Mouse (Mus musculus): Measurements from ENCODE around the gene Samd4. TPM values are rescaled to one million over a fixed set of nuclear protein-coding genes. Genes with fewer than 3 reads are reported as not detected.

Gene Samd4
- total and polyA plus RNA-seq, 2 experiments, result 1.6 TPM

GRCm38 (mm10) chr14:46979172-46979571 lies 96.5 kb downstream of the Samd4 start:
- Histone ChIP-seq H3K27ac (replicated peaks; ENCODE audit: insufficient read depth, low read depth, low read length) (no peak overlapping the region), H3K9ac (ENCODE audit: low read depth, low read length) (no peak overlapping the region), H3K4me3 (ENCODE audit: insufficient read depth, low read depth, low read length) (no peak overlapping the region), H3K36me3 (ENCODE audit: control insufficient read depth, insufficient read depth, low read length) (no peaks in the 10 kb centered on the region), H3K27me3 (ENCODE audit: control insufficient read depth, insufficient read depth, low read length) (no peaks in the 10 kb centered on the region), H3K4me1 (ENCODE audit: control insufficient read depth, insufficient read depth, low read length) (peaks cover 5% of the 10 kb centered on the region; the same call in 1 of the 2 replicates), H3K79me2 (ENCODE audit: control insufficient read depth, insufficient read depth, low read length) (no peaks in the 10 kb centered on the region)
- no peak for TF ChIP-seq POLR2A (IDR thresholded peaks at IDR 0.05; ENCODE audit: extremely low read depth, insufficient read depth, low read length)
- no peak for TF ChIP-seq CTCF (IDR thresholded peaks at IDR 0.05; ENCODE audit: low read depth, low read length)
- 56% methylated on average over 5 of the region's 5 CpGs for WGBS
- no peak for DNase-seq (ENCODE audit: extremely low read depth, low read depth, low spot score)

GRCm38 (mm10) chr14:46980736-46981438 lies 98.2 kb downstream of the Samd4 start:
- TF ChIP-seq CTCF (IDR thresholded peaks at IDR 0.05; ENCODE audit: low read depth, low read length), result no peak
- TF ChIP-seq POLR2A (IDR thresholded peaks at IDR 0.05; ENCODE audit: extremely low read depth, insufficient read depth, low read length), result no peak
- Histone ChIP-seq H3K4me1 (ENCODE audit: control insufficient read depth, insufficient read depth, low read length) (peaks cover 5% of the 10 kb centered on the region; the same call in 1 of the 2 replicates), H3K36me3 (ENCODE audit: control insufficient read depth, insufficient read depth, low read length) (no peaks in the 10 kb centered on the region), H3K27ac (replicated peaks; ENCODE audit: insufficient read depth, low read depth, low read length) (no peak overlapping the region), H3K27me3 (ENCODE audit: control insufficient read depth, insufficient read depth, low read length) (no peaks in the 10 kb centered on the region), H3K9ac (ENCODE audit: low read depth, low read length) (no peak overlapping the region), H3K79me2 (ENCODE audit: control insufficient read depth, insufficient read depth, low read length) (no peaks in the 10 kb centered on the region), H3K4me3 (ENCODE audit: insufficient read depth, low read depth, low read length) (no peak overlapping the region)
- WGBS, result 56% methylated on average over 17 of the region's 17 CpGs
- DNase-seq (ENCODE audit: extremely low read depth, low read depth, low spot score), result no peak

- TF ChIP-seq POLR2A (IDR thresholded peaks at IDR 0.05; ENCODE audit: extremely low read depth, insufficient read depth, low read length), result no peak
- no peak for TF ChIP-seq CTCF (IDR thresholded peaks at IDR 0.05; ENCODE audit: low read depth, low read length)
- no peak overlapping the region for H3K9ac ChIP-seq (ENCODE audit: low read depth, low read length)
- DNase-seq (ENCODE audit: extremely low read depth, low read depth, low spot score), result no peak
- H3K79me2 ChIP-seq (ENCODE audit: control insufficient read depth, insufficient read depth, low read length), result no peaks in the 10 kb centered on the region
- no peak overlapping the region for H3K27ac ChIP-seq (replicated peaks; ENCODE audit: insufficient read depth, low read depth, low read length)
- WGBS, result 87% methylated on average over 6 of the region's 6 CpGs
- no peaks in the 10 kb centered on the region for H3K27me3 ChIP-seq (ENCODE audit: control insufficient read depth, insufficient read depth, low read length)
- no peaks in the 10 kb centered on the region for H3K36me3 ChIP-seq (ENCODE audit: control insufficient read depth, insufficient read depth, low read length)
- no peak overlapping the region for H3K4me3 ChIP-seq (ENCODE audit: insufficient read depth, low read depth, low read length)
- peaks cover 5% of the 10 kb centered on the region; the same call in 1 of the 2 replicates for H3K4me1 ChIP-seq (ENCODE audit: control insufficient read depth, insufficient read depth, low read length)
Measured at GRCm38 (mm10) chr14:46982106-46982505, 99.5 kb downstream of the Samd4 start.

GRCm38 (mm10) chr14:46984542-46985125 lies 102.0 kb downstream of the Samd4 start:
- no peak overlapping the region for H3K27ac ChIP-seq (replicated peaks; ENCODE audit: insufficient read depth, low read depth, low read length)
- 72% methylated on average over 8 of the region's 8 CpGs for WGBS

GRCm38 (mm10) chr14:46989694-46990093 lies 107.0 kb downstream of the Samd4 start:
- no peak for DNase-seq (ENCODE audit: extremely low read depth, low read depth, low spot score)
- no peaks in the 10 kb centered on the region for H3K4me1 ChIP-seq (ENCODE audit: control insufficient read depth, insufficient read depth, low read length)
- H3K27me3 ChIP-seq (ENCODE audit: control insufficient read depth, insufficient read depth, low read length), result no peaks in the 10 kb centered on the region
- no peak overlapping the region for H3K9ac ChIP-seq (ENCODE audit: low read depth, low read length)
- 86% methylated on average over 4 of the region's 4 CpGs for WGBS
- H3K4me3 ChIP-seq (ENCODE audit: insufficient read depth, low read depth, low read length), result no peak overlapping the region
- TF ChIP-seq POLR2A (IDR thresholded peaks at IDR 0.05; ENCODE audit: extremely low read depth, insufficient read depth, low read length), result no peak
- TF ChIP-seq CTCF (IDR thresholded peaks at IDR 0.05; ENCODE audit: low read depth, low read length), result no peak
- H3K36me3 ChIP-seq (ENCODE audit: control insufficient read depth, insufficient read depth, low read length), result no peaks in the 10 kb centered on the region
- no peak overlapping the region for H3K27ac ChIP-seq (replicated peaks; ENCODE audit: insufficient read depth, low read depth, low read length)
- no peaks in the 10 kb centered on the region for H3K79me2 ChIP-seq (ENCODE audit: control insufficient read depth, insufficient read depth, low read length)

More at GRCm38 (mm10) chr14:46984542-46985125, 102.0 kb downstream of the Samd4 start:
- no peaks in the 10 kb centered on the region for H3K36me3 ChIP-seq (ENCODE audit: control insufficient read depth, insufficient read depth, low read length)
- no peak overlapping the region for H3K4me3 ChIP-seq (ENCODE audit: insufficient read depth, low read depth, low read length)
- no peak overlapping the region for H3K9ac ChIP-seq (ENCODE audit: low read depth, low read length)
- TF ChIP-seq POLR2A (IDR thresholded peaks at IDR 0.05; ENCODE audit: extremely low read depth, insufficient read depth, low read length) (no peak), CTCF (IDR thresholded peaks at IDR 0.05; ENCODE audit: low read depth, low read length) (no peak)
- peak; percentile 55 for DNase-seq (ENCODE audit: extremely low read depth, low read depth, low spot score)
- H3K4me1 ChIP-seq (ENCODE audit: control insufficient read depth, insufficient read depth, low read length), result peaks cover 5% of the 10 kb centered on the region; the same call in 1 of the 2 replicates
- H3K27me3 ChIP-seq (ENCODE audit: control insufficient read depth, insufficient read depth, low read length), result no peaks in the 10 kb centered on the region
- no peaks in the 10 kb centered on the region for H3K79me2 ChIP-seq (ENCODE audit: control insufficient read depth, insufficient read depth, low read length)

GRCm38 (mm10) chr14:46990450-46990849 lies 107.8 kb downstream of the Samd4 start:
- H3K79me2 ChIP-seq (ENCODE audit: control insufficient read depth, insufficient read depth, low read length), result no peaks in the 10 kb centered on the region
- no peak overlapping the region for H3K4me3 ChIP-seq (ENCODE audit: insufficient read depth, low read depth, low read length)
- no peaks in the 10 kb centered on the region for H3K27me3 ChIP-seq (ENCODE audit: control insufficient read depth, insufficient read depth, low read length)
- H3K4me1 ChIP-seq (ENCODE audit: control insufficient read depth, insufficient read depth, low read length), result no peaks in the 10 kb centered on the region
- H3K36me3 ChIP-seq (ENCODE audit: control insufficient read depth, insufficient read depth, low read length), result no peaks in the 10 kb centered on the region
- TF ChIP-seq POLR2A (IDR thresholded peaks at IDR 0.05; ENCODE audit: extremely low read depth, insufficient read depth, low read length) (no peak), CTCF (IDR thresholded peaks at IDR 0.05; ENCODE audit: low read depth, low read length) (no peak)
- H3K27ac ChIP-seq (replicated peaks; ENCODE audit: insufficient read depth, low read depth, low read length), result no peak overlapping the region
- H3K9ac ChIP-seq (ENCODE audit: low read depth, low read length), result no peak overlapping the region
- WGBS, result 83% methylated on average over 3 of the region's 3 CpGs
- no peak for DNase-seq (ENCODE audit: extremely low read depth, low read depth, low spot score)
